Mouse (Mus musculus): ENCODE data around the gene Pdzd2.

DNA sequence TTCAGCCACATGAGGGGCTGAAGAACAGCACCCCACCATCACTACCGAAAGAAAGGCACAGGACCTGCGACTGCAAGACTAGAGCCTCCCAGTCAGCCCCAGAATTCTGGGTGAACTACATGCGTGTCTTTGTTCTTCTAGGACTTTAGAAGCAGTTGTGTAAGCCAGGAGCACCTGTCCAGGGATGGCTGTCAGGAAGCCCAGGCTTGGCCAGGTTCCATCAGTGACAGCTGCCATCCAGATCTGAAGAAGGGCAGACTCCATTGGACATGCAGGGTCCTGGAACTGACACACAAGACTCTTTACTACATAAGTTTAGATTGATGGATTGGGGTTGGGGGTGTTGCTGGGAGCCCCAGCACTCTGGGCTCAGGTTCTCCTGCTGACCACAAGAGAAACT, 29.7 kb downstream of the Pdzd2 start:
- TF ChIP-seq POLR2A (IDR thresholded peaks at IDR 0.05; ENCODE audit: borderline replicate concordance, control insufficient read depth, low read depth, low read length), result no peak
- TF ChIP-seq CTCF (IDR thresholded peaks at IDR 0.05; ENCODE audit: control insufficient read depth, insufficient read depth, low read length), result no peak

All from bone marrow, adult 2 months (tissue).